Mouse (Mus musculus): ENCODE measurements at regions not wholly inside any gene's neighbourhood (a gene's known extent, or its start where the extent isn't known, plus 50 kb on each side); places are given as distances from the start of the nearest gene placed in this dataset.

DNA sequence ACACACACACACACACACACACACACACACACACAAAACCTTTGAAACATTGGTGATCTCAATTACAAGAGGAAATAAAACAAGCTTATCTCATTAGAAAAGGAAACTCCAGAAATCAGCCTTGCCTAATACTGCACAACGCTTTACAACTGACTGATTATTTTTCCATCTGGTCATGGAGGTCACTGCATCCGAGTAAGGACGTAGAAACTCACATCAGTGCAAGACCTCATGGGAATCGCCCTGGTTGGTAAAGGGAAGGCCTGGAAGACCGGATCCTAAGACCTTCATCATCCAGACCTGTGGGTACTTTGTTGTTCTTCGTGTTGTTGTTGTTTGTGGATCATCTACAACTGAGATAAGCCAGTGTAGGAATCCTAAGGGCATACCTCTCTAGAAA lies 77.8 kb upstream of the Sestd1 start:
- no peak for DNase-seq (ENCODE audit: low read depth, low spot score)

GRCm38 (mm10) chr2:77356798-77357197 lies 76.4 kb upstream of the Sestd1 start:
- DNase-seq (ENCODE audit: low read depth, low spot score), result no peak

- no peak for DNase-seq (ENCODE audit: low read depth, low spot score)
Measured at GRCm38 (mm10) chr2:77351987-77352628, 71.7 kb upstream of the Sestd1 start.

GRCm38 (mm10) chr2:77347027-77347426 lies 66.6 kb upstream of the Sestd1 start:
- no peak for DNase-seq (ENCODE audit: low read depth, low spot score)

DNA sequence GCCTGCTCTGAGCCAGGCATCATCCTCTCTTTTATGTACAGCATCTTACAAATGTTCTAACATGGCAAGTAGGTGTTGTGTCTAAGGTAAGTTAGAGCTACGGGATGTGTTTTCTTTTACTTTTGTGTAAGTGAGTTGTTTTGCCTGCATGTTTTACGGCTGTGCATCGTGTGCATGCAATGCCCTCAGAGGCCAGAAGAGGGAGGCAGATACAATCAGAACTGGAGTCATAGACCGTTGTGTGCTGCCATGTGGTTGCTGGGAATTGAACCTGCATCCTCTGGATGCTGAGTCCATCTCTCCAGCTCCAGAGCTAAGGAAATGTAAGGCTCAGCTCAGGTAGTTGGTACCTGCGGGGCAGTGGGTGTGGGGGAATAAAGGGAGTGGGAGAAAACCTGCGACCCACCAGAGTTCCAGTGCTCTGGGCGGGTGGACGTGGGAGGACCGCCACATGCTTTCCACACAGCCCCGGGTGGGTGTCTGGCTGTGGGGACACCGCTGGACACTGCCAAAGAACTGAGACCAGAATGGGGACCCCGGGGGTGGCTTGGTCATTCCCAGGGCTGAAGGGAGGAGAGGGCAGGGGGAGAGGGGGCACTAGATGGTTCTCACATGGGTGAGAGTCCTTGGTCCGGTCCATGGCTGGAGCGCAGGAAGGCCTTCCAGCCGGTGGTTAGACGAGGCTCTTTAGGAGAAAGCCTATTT lies 63.5 kb upstream of the Sestd1 start:
- DNase-seq (ENCODE audit: low read depth, low spot score), result no peak

DNA sequence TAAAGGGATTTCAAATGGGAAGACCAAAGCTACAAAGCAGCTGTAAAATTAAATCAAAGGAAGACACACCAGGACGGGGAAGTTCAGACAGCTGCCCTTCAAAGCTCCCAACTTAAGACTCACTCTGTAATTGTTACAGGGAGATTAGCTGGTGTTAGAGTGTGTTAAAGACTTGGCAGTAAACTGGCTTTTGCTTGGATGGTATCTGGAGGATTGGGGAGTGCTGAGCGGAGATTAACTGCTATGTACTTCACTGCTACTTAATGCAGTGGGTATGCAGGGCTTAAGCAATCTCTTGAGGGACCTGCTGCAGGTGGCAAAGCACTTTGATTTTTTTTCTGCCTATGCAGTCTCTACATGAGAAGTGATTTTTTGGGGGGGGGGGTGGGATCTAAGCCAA lies 62.0 kb upstream of the Sestd1 start:
- no peak for DNase-seq (ENCODE audit: low read depth, low spot score)

DNA sequence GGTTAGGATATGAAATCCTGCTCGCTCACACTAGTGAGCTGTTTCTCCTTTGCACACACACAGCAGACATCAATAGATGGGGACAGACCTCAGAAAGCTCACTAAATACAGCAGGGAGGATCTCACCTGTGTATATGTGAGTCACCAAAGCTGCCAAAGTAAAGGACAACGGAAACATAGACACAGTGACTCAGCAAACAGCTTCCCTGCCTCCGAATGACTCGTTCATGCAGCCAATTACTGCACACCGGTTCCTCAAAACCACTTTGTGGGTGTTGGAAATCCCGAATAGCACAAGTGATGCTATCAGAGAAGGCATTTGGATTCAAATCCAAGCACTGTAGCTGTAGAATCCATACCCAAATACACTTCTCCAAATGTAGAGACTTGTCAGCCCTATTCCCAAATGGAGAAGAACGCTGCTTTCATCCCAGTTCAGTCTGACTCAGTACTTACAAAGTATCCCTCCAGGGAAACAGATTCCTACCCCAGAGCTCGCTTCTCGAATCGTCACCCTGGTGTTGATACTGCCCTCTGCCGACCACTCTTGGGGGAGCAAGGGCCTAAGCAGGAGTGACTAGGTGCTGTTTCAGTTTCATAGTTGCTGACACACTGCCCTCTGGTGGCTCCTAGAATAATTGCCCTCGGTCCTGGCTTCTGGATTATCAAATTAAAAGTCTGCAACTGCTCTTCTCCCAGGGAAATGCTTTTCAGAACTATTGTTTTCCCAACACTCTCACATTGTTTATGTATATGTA lies 61.4 kb upstream of the Sestd1 start:
- peak; percentile 91 for DNase-seq (ENCODE audit: low read depth, low spot score)

DNA sequence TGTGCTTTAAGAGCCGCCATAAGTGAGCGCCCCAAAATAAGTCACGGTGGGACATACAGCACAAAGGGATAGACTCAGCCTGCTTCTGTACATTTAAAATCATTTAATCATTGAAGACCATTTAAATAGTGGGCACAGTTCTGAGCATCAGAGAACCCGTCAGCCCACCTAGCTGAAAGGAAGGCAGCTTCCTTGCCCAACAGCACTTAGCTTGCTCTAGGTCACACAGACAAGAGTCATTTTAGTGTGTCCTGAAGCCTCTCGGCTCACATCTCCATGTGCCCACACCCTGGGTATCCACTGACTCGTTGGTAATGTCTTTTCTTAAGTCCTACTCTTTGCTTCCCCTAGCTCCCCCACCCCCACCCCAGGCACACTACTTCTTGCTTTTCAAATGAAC lies 59.7 kb upstream of the Sestd1 start:
- DNase-seq (ENCODE audit: low read depth, low spot score), result no peak

- DNase-seq (ENCODE audit: low read depth, low spot score), result no peak
Measured at GRCm38 (mm10) chr2:77337786-77338406, 57.5 kb upstream of the Sestd1 start.

- no peak for DNase-seq (ENCODE audit: low read depth, low spot score)
Measured at GRCm38 (mm10) chr2:77337318-77337717, 56.9 kb upstream of the Sestd1 start.

GRCm38 (mm10) chr2:77336810-77337209 lies 56.4 kb upstream of the Sestd1 start:
- no peak for DNase-seq (ENCODE audit: low read depth, low spot score)

GRCm38 (mm10) chr2:77334706-77335105 lies 54.3 kb upstream of the Sestd1 start:
- DNase-seq (ENCODE audit: low read depth, low spot score), result peak; percentile 32

DNA sequence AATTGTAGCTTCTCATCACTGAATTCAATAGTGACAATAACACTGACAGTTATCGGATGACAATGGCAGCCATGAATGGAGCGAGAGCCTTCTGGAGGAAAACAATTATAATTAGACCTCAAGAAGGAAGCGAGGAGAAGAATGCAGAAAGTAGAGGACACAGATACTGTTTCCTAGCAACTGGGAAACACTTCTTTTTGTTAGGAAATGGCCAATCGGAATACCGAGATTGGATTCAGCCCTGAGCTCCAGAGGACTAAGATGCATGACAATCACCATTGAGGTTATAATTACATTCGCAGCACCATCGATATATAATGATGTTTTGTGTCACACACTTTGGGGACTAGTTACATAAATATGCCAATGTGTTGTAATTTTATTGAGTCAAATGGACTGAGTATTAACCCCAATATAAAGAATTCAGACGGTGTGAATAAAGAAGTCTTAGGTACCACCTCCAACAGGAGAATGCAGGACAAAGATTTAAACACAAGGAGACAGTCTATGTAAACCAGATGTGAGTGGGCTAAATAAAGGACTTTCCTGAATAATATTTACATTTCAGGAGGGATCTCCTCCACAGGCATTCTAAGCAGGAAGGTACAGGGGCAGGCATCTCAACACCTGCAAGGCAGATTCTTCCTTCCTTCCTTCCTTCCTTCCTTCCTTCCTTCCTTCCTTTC lies 53.1 kb upstream of the Sestd1 start:
- DNase-seq (ENCODE audit: low read depth, low spot score), result no peak
